Mouse (Mus musculus) heart, embryonic 16.5 days (tissue): ENCODE data around the gene 4921530L21Rik. TPM values are rescaled to one million over a fixed set of nuclear protein-coding genes. Genes with fewer than 3 reads are reported as not detected.

Source experiments
- ATAC-seq: fragments of 200-750 bp; cut with Nextera tagmentation; replicated peaks from 2 replicates; pipeline ENCODE4 v1.8.0; 2017; ENCODE audit warnings: moderate number of reproducible peaks; ENCODE audit not compliant: insufficient read depth, low FRiP score; ENCODE audit errors: extremely low read depth
- H3K27ac ChIP-seq: fragments of 300-500 bp; sonication (generic); 2 replicates; pipeline ENCODE4 v1.5.1; 2014; ENCODE audit warnings: mild to moderate bottlenecking, low read length, control low read depth, moderate library complexity
- H3K27me3 ChIP-seq: fragments of 300-500 bp; sonication (generic); 2 replicates; pipeline ENCODE4 v1.6.1; 2014; ENCODE audit warnings: low read length, mixed read lengths; ENCODE audit not compliant: control insufficient read depth, insufficient read depth
- H3K36me3 ChIP-seq: fragments of 300-500 bp; sonication (generic); 2 replicates; pipeline ENCODE4 v1.6.1; 2014; ENCODE audit not compliant: control insufficient read depth, insufficient read depth
- H3K4me1 ChIP-seq: fragments of 300-500 bp; sonication (generic); 2 replicates; pipeline ENCODE4 v1.6.1; 2014; ENCODE audit warnings: low read length, mixed read lengths; ENCODE audit not compliant: control insufficient read depth, insufficient read depth
- H3K4me2 ChIP-seq: fragments of 300-500 bp; sonication (generic); 2 replicates; pipeline ENCODE4 v1.6.1; 2014; ENCODE audit warnings: low read depth, mild to moderate bottlenecking, control low read depth, low read length
- H3K4me3 ChIP-seq: fragments of 300-500 bp; sonication (generic); 2 replicates; pipeline ENCODE4 v1.5.1; 2014; ENCODE audit warnings: mild to moderate bottlenecking, control low read depth, low read length
- H3K9ac ChIP-seq: fragments of 300-500 bp; sonication (generic); 2 replicates; pipeline ENCODE4 v1.6.1; 2014; ENCODE audit warnings: low read length, control low read depth
- H3K9me3 ChIP-seq: fragments of 300-500 bp; sonication (generic); replicated peaks from 2 replicates; pipeline ENCODE4 v1.6.1; 2016; ENCODE audit warnings: low read length; ENCODE audit not compliant: control insufficient read depth
- WGBS: fragments of 180-500 bp; shearing (Covaris S2); extraction: QIAGEN DNeasy Blood & Tissue Kit; methylation state at CpG from one replicate; pipeline ENCODE4 v1.1.7; 2014; 5-methylcytosine and 5-hydroxymethylcytosine counted together
- polyA plus RNA-seq: library from polyadenylated mRNA; unstranded; fragments of >200 nt; fragmentation: Nextera tagmentation; extraction: Ambion mirVana; gene quantifications from 2 replicates; pipeline ENCODE4 v1.2.1, GENCODE M21; 2015

4921530L21Rik gene
- polyA plus RNA-seq, 1 experiment from 2014 or later = not detected

GRCm38 (mm10) chr14:95913293-95913692 lies 32.2 kb downstream of the 4921530L21Rik start:
- Histone ChIP-seq H3K27me3 (no peaks in the 10 kb centered on the region), H3K4me3 (no peak overlapping the region), H3K27ac (no peak overlapping the region), H3K9ac (no peak overlapping the region), H3K9me3 (no peaks in the 10 kb centered on the region), H3K4me1 (no peaks in the 10 kb centered on the region), H3K4me2 (no peak overlapping the region), H3K36me3 (no peaks in the 10 kb centered on the region)
- no peak for ATAC-seq
- WGBS = 90% methylated on average over 2 of the region's 2 CpGs

GRCm38 (mm10) chr14:95926742-95927141 lies 45.7 kb downstream of the 4921530L21Rik start:
- no peak for ATAC-seq
- no peaks in the 10 kb centered on the region for H3K4me1 ChIP-seq
- no peaks in the 10 kb centered on the region for H3K27me3 ChIP-seq
- H3K36me3 ChIP-seq = no peaks in the 10 kb centered on the region
- no peak overlapping the region for H3K4me3 ChIP-seq
- H3K4me2 ChIP-seq = no peak overlapping the region
- 85% methylated on average over 1 of the region's 1 CpGs for WGBS
- no peak overlapping the region for H3K27ac ChIP-seq
- H3K9me3 ChIP-seq = no peaks in the 10 kb centered on the region
- no peak overlapping the region for H3K9ac ChIP-seq

- ATAC-seq = no peak
- H3K4me3 ChIP-seq = no peak overlapping the region
- H3K4me1 ChIP-seq = no peaks in the 10 kb centered on the region
- H3K36me3 ChIP-seq = no peaks in the 10 kb centered on the region
- no peaks in the 10 kb centered on the region for H3K27me3 ChIP-seq
- H3K9me3 ChIP-seq = no peaks in the 10 kb centered on the region
- WGBS = 75% methylated on average over 3 of the region's 3 CpGs
- no peak overlapping the region for H3K27ac ChIP-seq
- H3K4me2 ChIP-seq = no peak overlapping the region
- H3K9ac ChIP-seq = no peak overlapping the region
Measured at GRCm38 (mm10) chr14:95927810-95928785, 47.0 kb downstream of the 4921530L21Rik start.
